Mouse (Mus musculus): ENCODE measurements around the gene Emilin2.

DNA sequence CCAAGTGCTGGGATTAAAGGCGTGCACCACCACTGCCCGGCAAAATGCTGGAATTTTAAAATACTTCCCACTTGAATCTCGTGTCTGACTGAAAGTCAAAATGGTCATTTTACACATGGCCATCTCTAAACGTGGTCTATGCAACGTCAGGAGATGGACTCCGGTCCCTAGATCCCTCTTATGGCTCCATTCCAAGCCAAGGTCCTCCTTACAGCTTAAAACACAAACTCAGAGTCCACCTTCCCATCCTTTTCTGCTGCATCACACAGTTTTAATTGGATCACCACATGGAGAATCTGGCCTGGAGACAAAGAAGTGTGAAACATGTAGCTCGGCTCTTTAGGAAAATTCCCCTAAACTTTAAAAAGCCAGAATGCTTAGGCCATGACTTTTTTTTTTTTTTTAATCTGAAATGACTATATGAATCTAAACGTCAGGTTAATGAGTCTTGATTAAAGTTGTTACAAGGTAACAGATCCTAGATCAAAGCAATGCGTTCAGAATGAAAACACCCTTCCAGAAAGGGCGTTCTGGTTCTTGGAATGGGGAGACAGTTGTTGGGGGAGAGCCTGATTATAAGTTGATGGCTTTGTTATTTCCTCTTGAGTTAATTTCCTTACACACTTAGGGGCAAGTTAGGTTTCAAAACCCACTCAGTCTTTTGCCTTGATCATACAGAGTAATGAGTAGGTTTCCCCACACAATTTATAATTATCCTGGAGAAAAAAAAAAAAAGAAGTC, 22.8 kb downstream of the Emilin2 start:
- TF ChIP-seq CTCF (IDR thresholded peaks at IDR 0.05; ENCODE audit: control insufficient read depth, insufficient read depth, insufficient replicate concordance, low read depth, low read length) (no peak), POLR2A (IDR thresholded peaks at IDR 0.05; ENCODE audit: control insufficient read depth, low read depth, low read length) (no peak)

Measured in testis, adult 2 months (tissue).